Mouse (Mus musculus): ENCODE results near the gene Cd8b1. TPM values are rescaled to one million over a fixed set of nuclear protein-coding genes. Genes with fewer than 3 reads are reported as not detected.

Cd8b1 gene
- polyA plus RNA-seq, 1 experiment from 2014 or later = 0.23 TPM

DNA sequence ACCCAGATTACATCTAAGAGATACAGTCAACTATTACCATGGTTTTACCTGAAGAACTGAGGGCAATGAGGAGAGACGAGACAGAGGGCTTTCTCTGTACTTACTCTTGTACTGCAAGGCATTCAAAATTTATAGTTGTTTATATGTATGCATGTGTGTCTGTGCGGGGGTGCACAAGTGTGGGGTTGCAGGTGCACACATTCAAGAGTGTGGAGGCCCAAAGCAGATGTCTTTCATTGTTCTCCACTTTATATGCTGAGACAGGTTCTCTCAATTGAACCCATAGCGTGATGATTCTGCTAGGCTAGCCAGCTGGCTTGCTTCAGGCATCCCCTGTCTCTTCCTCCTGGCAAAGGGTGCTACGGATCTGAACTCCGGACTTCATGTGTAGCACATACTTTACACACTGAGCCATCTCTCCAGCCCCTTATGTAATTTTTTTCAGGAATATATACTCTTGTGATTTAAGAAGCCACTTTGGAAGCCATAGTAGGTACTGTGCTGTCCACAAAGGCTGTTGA, 48.6 kb downstream of the Cd8b1 start:
- H3K4me2 ChIP-seq (replicated peaks; ENCODE audit: low read depth, low read length) = no peak overlapping the region
- no peak for ATAC-seq

DNA sequence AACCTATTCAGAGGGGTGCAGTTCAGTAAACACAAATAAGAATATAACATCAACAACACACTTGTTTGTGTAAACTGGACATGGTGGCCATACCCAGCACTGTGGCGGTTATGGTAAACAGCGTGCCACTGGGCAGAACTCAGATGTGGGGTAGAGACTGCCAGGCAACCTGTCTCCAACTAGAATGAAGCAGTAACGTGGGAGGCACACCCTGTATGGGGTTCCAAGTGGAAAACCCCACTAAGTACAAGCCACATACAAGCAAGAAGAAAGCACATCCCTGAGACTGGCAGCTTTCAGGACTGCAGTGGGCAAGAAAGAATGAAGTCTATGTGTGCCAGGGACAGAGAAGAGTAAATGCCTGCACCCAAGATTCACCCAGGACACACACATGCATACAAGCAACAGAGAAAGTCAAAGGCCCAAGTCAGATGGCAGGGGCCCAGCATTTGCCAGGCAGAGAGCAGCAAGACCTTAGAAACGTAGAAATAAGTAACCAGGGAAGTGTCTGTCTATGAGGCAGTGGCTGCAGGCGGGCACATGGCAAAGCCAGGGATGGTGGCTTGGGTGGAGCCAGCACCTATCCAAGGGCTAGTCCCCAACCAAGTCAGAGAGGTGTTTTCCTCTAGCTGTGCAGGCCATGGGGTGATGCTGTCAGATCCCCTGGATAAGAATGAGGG, 49.6 kb downstream of the Cd8b1 start:
- no peak overlapping the region for H3K4me2 ChIP-seq (replicated peaks; ENCODE audit: low read depth, low read length)

More for the DNA sequence above, 48.6 kb downstream of the Cd8b1 start:
- DNase-seq (ENCODE audit: low spot score) = no peak
- Histone ChIP-seq H3K27me3 (replicated peaks; ENCODE audit: insufficient read depth, low read length) (no peaks in the 10 kb centered on the region), H3K9ac (replicated peaks; ENCODE audit: low read depth) (no peak overlapping the region), H3K36me3 (ENCODE audit: insufficient read depth, low read length) (no peaks in the 10 kb centered on the region), H3K4me3 (ENCODE audit: low read depth, low read length) (no peak overlapping the region), H3K9me3 (ENCODE audit: low read length) (no peaks in the 10 kb centered on the region), H3K4me1 (ENCODE audit: insufficient read depth, low read depth, low read length) (no peaks in the 10 kb centered on the region), H3K27ac (ENCODE audit: low read length) (no peak overlapping the region)
- TF ChIP-seq CTCF (IDR thresholded peaks at IDR 0.05) (no peak), EP300 (IDR thresholded peaks at IDR 0.05) (no peak)
- WGBS = 70% methylated on average over 5 of the region's 5 CpGs

DNA sequence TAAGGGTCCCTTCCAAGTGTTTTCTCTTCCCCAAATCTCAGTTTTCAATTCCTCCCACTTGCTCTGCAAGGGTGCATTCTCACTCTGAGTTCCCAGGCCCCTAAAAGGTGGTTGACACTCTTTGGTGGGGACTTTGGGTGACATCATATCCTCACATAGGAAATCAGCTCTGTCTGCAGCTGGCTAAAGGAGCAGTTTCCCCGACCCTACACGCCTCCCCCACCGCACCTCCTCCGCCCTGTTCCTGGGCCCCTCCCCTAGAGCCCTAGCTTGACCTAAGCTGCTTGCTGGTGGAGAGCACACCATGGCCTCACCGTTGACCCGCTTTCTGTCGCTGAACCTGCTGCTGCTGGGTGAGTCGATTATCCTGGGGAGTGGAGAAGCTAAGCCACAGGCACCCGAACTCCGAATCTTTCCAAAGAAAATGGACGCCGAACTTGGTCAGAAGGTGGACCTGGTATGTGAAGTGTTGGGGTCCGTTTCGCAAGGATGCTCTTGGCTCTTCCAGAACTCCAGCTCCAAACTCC, 50.7 kb downstream of the Cd8b1 start, which contains the start of gene Cd8a:
Cd8a (plus strand) TSS at position 179 of the 527 bp plus-strand sequence.
- Histone ChIP-seq H3K9me3 (ENCODE audit: low read length) (no peaks in the 10 kb centered on the region), H3K4me2 (replicated peaks; ENCODE audit: low read depth, low read length) (no peak within 1 kb of the TSS), H3K4me3 (ENCODE audit: low read depth, low read length) (no peak within 1 kb of the TSS), H3K36me3 (ENCODE audit: insufficient read depth, low read length) (no peaks in the 10 kb centered on the region), H3K27ac (ENCODE audit: low read length) (no peak within 1 kb of the TSS), H3K9ac (replicated peaks; ENCODE audit: low read depth) (no peak within 1 kb of the TSS), H3K4me1 (ENCODE audit: insufficient read depth, low read depth, low read length) (no peaks in the 10 kb centered on the region), H3K27me3 (replicated peaks; ENCODE audit: insufficient read depth, low read length) (no peaks in the 10 kb centered on the region)
- TF ChIP-seq EP300 (IDR thresholded peaks at IDR 0.05) (no peak), CTCF (IDR thresholded peaks at IDR 0.05) (no peak)
- ATAC-seq = no peak
- DNase-seq (ENCODE audit: low spot score) = no peak
- WGBS = 70% methylated on average over 14 of the region's 14 CpGs

More for the DNA sequence above, 49.6 kb downstream of the Cd8b1 start:
- ATAC-seq = no peak
- Histone ChIP-seq H3K9me3 (ENCODE audit: low read length) (no peaks in the 10 kb centered on the region), H3K36me3 (ENCODE audit: insufficient read depth, low read length) (no peaks in the 10 kb centered on the region), H3K27ac (ENCODE audit: low read length) (no peak overlapping the region), H3K4me1 (ENCODE audit: insufficient read depth, low read depth, low read length) (no peaks in the 10 kb centered on the region), H3K4me3 (ENCODE audit: low read depth, low read length) (no peak overlapping the region), H3K9ac (replicated peaks; ENCODE audit: low read depth) (no peak overlapping the region), H3K27me3 (replicated peaks; ENCODE audit: insufficient read depth, low read length) (no peaks in the 10 kb centered on the region)
- no peak for DNase-seq (ENCODE audit: low spot score)
- TF ChIP-seq EP300 (IDR thresholded peaks at IDR 0.05) (no peak), CTCF (IDR thresholded peaks at IDR 0.05) (no peak)
- 78% methylated on average over 5 of the region's 5 CpGs for WGBS

DNA sequence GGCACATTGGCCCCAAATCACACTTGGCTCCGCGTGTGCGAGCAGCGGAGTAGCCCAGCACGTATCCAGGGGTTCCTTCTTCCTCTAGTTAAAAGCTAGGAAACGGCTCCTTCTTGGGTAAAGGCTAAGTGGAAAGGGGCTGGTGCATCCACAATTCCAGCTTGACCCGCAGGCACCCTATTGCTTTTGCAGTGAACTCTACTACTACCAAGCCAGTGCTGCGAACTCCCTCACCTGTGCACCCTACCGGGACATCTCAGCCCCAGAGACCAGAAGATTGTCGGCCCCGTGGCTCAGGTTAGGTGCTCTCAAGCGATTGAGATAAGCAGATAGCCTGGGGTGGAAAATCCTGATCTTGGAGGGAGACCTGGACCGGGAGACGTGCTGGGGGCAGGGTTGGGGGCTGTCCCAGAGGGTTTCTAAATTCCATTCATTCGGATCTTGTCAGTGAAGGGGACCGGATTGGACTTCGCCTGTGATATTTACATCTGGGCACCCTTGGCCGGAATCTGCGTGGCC, 51.8 kb downstream of the Cd8b1 start:
- TF ChIP-seq CTCF (IDR thresholded peaks at IDR 0.05) (no peak), EP300 (IDR thresholded peaks at IDR 0.05) (no peak)
- no peak for ATAC-seq
- Histone ChIP-seq H3K27ac (ENCODE audit: low read length) (no peak overlapping the region), H3K4me2 (replicated peaks; ENCODE audit: low read depth, low read length) (no peak overlapping the region), H3K9me3 (ENCODE audit: low read length) (no peaks in the 10 kb centered on the region), H3K9ac (replicated peaks; ENCODE audit: low read depth) (no peak overlapping the region), H3K4me1 (ENCODE audit: insufficient read depth, low read depth, low read length) (no peaks in the 10 kb centered on the region), H3K4me3 (ENCODE audit: low read depth, low read length) (no peak overlapping the region), H3K27me3 (replicated peaks; ENCODE audit: insufficient read depth, low read length) (no peaks in the 10 kb centered on the region), H3K36me3 (ENCODE audit: insufficient read depth, low read length) (no peaks in the 10 kb centered on the region)
- 81% methylated on average over 19 of the region's 19 CpGs for WGBS
- DNase-seq (ENCODE audit: low spot score) = no peak

DNA sequence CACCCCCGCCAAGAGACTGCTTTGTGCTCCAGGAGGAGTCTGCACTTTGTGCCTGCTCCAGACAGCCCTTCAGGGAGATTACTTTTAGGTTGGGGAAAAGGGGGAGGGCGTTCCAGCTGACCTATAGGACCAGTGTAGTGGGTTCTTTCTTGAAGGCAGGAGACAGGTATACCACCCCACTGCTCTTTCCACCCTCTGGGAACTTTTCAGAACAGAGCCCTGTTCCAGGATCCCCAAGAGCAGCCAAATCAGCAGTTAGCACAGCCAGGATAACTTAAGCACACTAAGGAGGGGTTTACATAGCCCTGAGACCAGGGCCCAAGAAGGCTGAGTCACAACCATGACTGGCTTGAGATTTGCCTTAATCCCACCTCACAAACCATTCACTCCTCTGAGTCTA, 52.3 kb downstream of the Cd8b1 start:
- H3K9me3 ChIP-seq (ENCODE audit: low read length) = no peaks in the 10 kb centered on the region
- H3K36me3 ChIP-seq (ENCODE audit: insufficient read depth, low read length) = no peaks in the 10 kb centered on the region
- H3K4me2 ChIP-seq (replicated peaks; ENCODE audit: low read depth, low read length) = no peak overlapping the region
- no peak for TF ChIP-seq EP300 (IDR thresholded peaks at IDR 0.05)
- no peak for TF ChIP-seq CTCF (IDR thresholded peaks at IDR 0.05)
- no peak overlapping the region for H3K4me3 ChIP-seq (ENCODE audit: low read depth, low read length)
- no peak overlapping the region for H3K9ac ChIP-seq (replicated peaks; ENCODE audit: low read depth)
- H3K27ac ChIP-seq (ENCODE audit: low read length) = no peak overlapping the region
- DNase-seq (ENCODE audit: low spot score) (no peak), ATAC-seq (no peak)
- 100% methylated on average over 1 of the region's 2 CpGs for WGBS
- no peaks in the 10 kb centered on the region for H3K27me3 ChIP-seq (replicated peaks; ENCODE audit: insufficient read depth, low read length)
- no peaks in the 10 kb centered on the region for H3K4me1 ChIP-seq (ENCODE audit: insufficient read depth, low read depth, low read length)

DNA sequence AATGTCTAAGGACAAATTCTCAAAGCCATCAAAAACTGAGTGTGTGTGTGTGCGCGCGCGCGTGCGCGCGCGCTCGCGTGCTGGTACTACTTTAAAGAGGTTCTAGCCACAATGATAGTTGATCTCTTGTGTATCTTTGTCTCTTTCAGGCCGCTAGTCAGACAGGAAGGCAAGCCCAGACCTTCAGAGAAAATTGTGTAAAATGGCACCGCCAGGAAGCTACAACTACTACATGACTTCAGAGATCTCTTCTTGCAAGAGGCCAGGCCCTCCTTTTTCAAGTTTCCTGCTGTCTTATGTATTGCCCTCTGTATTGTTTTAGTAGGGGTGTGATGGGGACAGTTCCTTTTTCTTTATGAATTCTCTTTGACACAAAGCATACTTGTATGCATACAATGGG, 54.1 kb downstream of the Cd8b1 start:
- WGBS = 94% methylated on average over 13 of the region's 13 CpGs

More for the DNA sequence above, 54.1 kb downstream of the Cd8b1 start:
- H3K27ac ChIP-seq (ENCODE audit: low read length) = no peak overlapping the region
- ATAC-seq (no peak), DNase-seq (ENCODE audit: low spot score) (no peak)
- H3K9me3 ChIP-seq (ENCODE audit: low read length) = no peaks in the 10 kb centered on the region
- no peak overlapping the region for H3K4me2 ChIP-seq (replicated peaks; ENCODE audit: low read depth, low read length)
- H3K27me3 ChIP-seq (replicated peaks; ENCODE audit: insufficient read depth, low read length) = no peaks in the 10 kb centered on the region
- no peak for TF ChIP-seq CTCF (IDR thresholded peaks at IDR 0.05)
- no peak for TF ChIP-seq EP300 (IDR thresholded peaks at IDR 0.05)
- no peaks in the 10 kb centered on the region for H3K4me1 ChIP-seq (ENCODE audit: insufficient read depth, low read depth, low read length)
- no peak overlapping the region for H3K4me3 ChIP-seq (ENCODE audit: low read depth, low read length)
- no peaks in the 10 kb centered on the region for H3K36me3 ChIP-seq (ENCODE audit: insufficient read depth, low read length)
- no peak overlapping the region for H3K9ac ChIP-seq (replicated peaks; ENCODE audit: low read depth)

Measured in lung, postnatal 0 days (tissue).